Mouse (Mus musculus) ES-E14 (cell line): Measurements from ENCODE around the gene Appl2. TPM values are rescaled to one million over a fixed set of nuclear protein-coding genes. Genes with fewer than 3 reads are reported as not detected.

ENCODE experiments used
- DNase-seq: peaks from one replicate; pipeline ENCODE4 v3.0.0-alpha.2; 2013; ENCODE audit warnings: low read depth, low spot score
- H3K27ac ChIP-seq: 2 replicates; pipeline ENCODE4 v1.5.1; 2012; ENCODE audit warnings: low read depth, mild to moderate bottlenecking, low read length, moderate library complexity, mixed read lengths; ENCODE audit not compliant: poor library complexity, insufficient read depth, severe bottlenecking
- H3K36me3 ChIP-seq: 2 replicates; pipeline ENCODE4 v1.6.1; 2012; ENCODE audit warnings: mild to moderate bottlenecking, low read length, moderate library complexity, mixed read lengths; ENCODE audit not compliant: control insufficient read depth, poor library complexity, insufficient read depth, severe bottlenecking
- H3K4me1 ChIP-seq, 2 experiments: fragments of 150-350 bp in 1 of 2; sonication (generic) in 1 of 2; 2 replicates each; pipeline ENCODE4 v1.6.1; 2012; ENCODE audit warnings: low read length in 2 of 2, mild to moderate bottlenecking in 1 of 2, mixed read lengths in 1 of 2; ENCODE audit not compliant: control insufficient read depth in 2 of 2, insufficient read depth in 2 of 2, poor library complexity in 1 of 2
- H3K4me3 ChIP-seq, 2 experiments: fragments of 150-350 bp in 1 of 2; sonication (generic) in 1 of 2; 2 replicates each; pipeline ENCODE4 v1.5.1; 2012; ENCODE audit warnings: low read length in 2 of 2, low read depth in 1 of 2, mild to moderate bottlenecking in 1 of 2, mixed read lengths in 1 of 2; ENCODE audit not compliant: insufficient read depth in 1 of 2, poor library complexity in 1 of 2, severe bottlenecking in 1 of 2
- H3K9ac ChIP-seq: 2 replicates; pipeline ENCODE4 v1.6.1; 2012; ENCODE audit warnings: low read depth, mild to moderate bottlenecking, low read length, mixed read lengths; ENCODE audit not compliant: poor library complexity, insufficient read depth, severe bottlenecking
- H3K9me3 ChIP-seq: fragments of 150-350 bp; sonication (generic); 2 replicates; pipeline ENCODE4 v1.6.1; 2012; ENCODE audit warnings: low read depth, mild to moderate bottlenecking, low read length; ENCODE audit not compliant: control insufficient read depth, insufficient read depth
- CHD2 ChIP-seq: IDR thresholded peaks from 2 replicates; pipeline ENCODE4 v1.6.1; 2014; ENCODE audit warnings: mild to moderate bottlenecking, low read depth, low read length, inconsistent platforms
- HCFC1 ChIP-seq: IDR thresholded peaks from 2 replicates; pipeline ENCODE4 v1.6.1; 2012; ENCODE audit warnings: low read length, inconsistent platforms, borderline replicate concordance; ENCODE audit not compliant: insufficient read depth
- MAFK ChIP-seq: IDR thresholded peaks from 2 replicates; pipeline ENCODE4 v1.6.1; 2014; ENCODE audit warnings: mild to moderate bottlenecking, low read depth, low read length, inconsistent platforms; ENCODE audit not compliant: insufficient read depth
- ZC3H11A ChIP-seq: IDR thresholded peaks from 2 replicates; pipeline ENCODE4 v1.6.1; 2012; ENCODE audit warnings: low read depth, mild to moderate bottlenecking, inconsistent platforms, low read length, borderline replicate concordance
- ZNF384 ChIP-seq: IDR thresholded peaks from 2 replicates; pipeline ENCODE4 v1.6.1; 2012; ENCODE audit warnings: low read depth, low read length, inconsistent platforms
- in situ Hi-C, 2 experiments: fragments of 600-800 bp; cut with MboI; formaldehyde crosslinking; loops; one replicate each; pipeline ENCODE4 v1.15.1; 2025; ENCODE audit warnings: low sequenced_read_pairs in 2 of 2, inconsistent platforms in 1 of 2; ENCODE audit not compliant: unreplicated experiment in 2 of 2
- total RNA-seq: library from RNA; depleted of rRNA; stranded (reverse); fragments of 300-350 nt; gene quantifications from 2 replicates; pipeline ENCODE4 v1.2.3, GENCODE M21; 2012

Appl2 gene
- total RNA-seq, 1 experiment = 13.9 TPM

DNA sequence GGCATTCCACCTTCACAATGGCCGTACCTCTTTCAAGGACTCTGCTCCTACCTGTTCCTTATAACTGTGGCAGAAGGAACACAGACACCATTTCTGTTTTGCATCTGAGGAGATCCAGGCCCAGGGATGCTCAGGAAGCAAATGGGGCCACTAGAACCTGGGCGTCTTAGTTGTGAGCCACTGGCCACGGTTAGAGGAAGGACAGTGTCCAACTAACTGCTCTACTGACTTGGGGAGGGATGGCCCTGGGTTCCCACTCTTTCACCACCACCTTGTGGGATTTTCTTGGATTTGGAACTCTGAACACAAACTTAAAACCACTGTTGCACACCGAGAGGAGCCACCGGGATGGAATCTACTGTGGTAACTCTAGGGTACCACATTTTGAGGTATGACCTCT, 36.7 kb downstream of the Appl2 start:
- no peak overlapping the region for H3K4me3 ChIP-seq
- H3K4me1 ChIP-seq = no peaks in the 10 kb centered on the region
- no peak for DNase-seq
- in situ Hi-C loops = no loop called here
- no peak overlapping the region for H3K9ac ChIP-seq
- TF ChIP-seq HCFC1 (no peak), ZC3H11A (no peak), ZNF384 (no peak), MAFK (no peak), CHD2 (no peak)
- H3K27ac ChIP-seq = no peak overlapping the region
- H3K36me3 ChIP-seq = peaks cover 7% of the 10 kb centered on the region; the same call in 1 of the 2 replicates
- no peaks in the 10 kb centered on the region for H3K9me3 ChIP-seq

- no peak for TF ChIP-seq ZNF384
- Histone ChIP-seq H3K4me1 (no peaks in the 10 kb centered on the region), H3K36me3 (peaks cover 7% of the 10 kb centered on the region; the same call in 1 of the 2 replicates), H3K4me3 (no peak overlapping the region), H3K27ac (no peak overlapping the region), H3K9ac (no peak overlapping the region), H3K9me3 (no peaks in the 10 kb centered on the region)
- no peak for DNase-seq
- in situ Hi-C loops = no loop called here
These were observed 38.0 kb downstream of the Appl2 start for GRCm38 (mm10) chr10:83610518-83610917.

DNA sequence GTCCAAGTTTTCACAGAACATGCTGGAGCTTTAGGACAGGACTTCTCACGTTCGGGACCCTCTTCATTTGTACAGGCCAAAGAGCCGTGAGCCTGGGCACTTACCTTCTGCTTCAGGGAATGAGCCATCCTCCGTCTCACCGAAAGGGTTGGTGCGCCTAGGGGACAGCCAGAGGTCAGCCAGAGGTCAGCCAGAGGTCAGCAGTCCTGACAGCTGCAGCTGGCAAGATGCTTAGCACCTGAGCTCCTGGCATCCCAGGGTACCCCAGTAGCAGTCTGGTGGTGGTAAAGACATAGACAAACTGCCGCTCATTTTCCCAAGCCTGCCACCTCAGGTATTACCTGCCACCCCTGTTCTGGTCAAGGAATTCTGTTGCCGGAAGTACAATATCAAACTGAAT, 39.9 kb downstream of the Appl2 start:
- Histone ChIP-seq H3K9ac (no peak overlapping the region), H3K4me3 (no peak overlapping the region), H3K9me3 (no peaks in the 10 kb centered on the region), H3K27ac (no peak overlapping the region), H3K4me1 (no peaks in the 10 kb centered on the region), H3K36me3 (peaks cover 16% of the 10 kb centered on the region; the same call in 1 of the 2 replicates)
- TF ChIP-seq HCFC1 (no peak), ZC3H11A (no peak), CHD2 (no peak), ZNF384 (no peak), MAFK (no peak)
- in situ Hi-C loops = no loop called here
- no peak for DNase-seq

DNA sequence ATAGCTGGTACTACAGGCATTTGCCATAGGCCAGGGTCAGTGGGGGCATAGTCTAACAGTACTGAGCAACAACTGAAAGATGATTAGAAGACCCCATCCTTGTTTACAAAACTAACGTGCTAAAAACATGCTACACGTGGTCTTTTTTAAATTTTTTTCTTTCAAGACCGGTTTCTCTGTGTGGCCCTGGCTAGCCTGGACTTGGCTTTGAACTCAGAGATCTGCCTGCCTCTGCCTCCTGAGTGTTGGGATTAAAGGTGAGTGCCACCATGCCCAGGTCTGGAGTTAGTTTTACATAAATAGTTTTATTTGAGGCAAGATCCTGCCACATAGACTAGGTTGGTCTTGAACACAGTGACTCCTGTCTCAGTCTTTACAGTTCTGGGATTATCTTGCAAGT, 41.4 kb downstream of the Appl2 start:
- Histone ChIP-seq H3K9me3 (no peaks in the 10 kb centered on the region), H3K4me1 (no peaks in the 10 kb centered on the region), H3K9ac (no peak overlapping the region), H3K4me3 (no peak overlapping the region), H3K36me3 (peaks cover 16% of the 10 kb centered on the region), H3K27ac (no peak overlapping the region)
- DNase-seq = no peak
- in situ Hi-C loops = no loop called here
- TF ChIP-seq CHD2 = no peak

DNA sequence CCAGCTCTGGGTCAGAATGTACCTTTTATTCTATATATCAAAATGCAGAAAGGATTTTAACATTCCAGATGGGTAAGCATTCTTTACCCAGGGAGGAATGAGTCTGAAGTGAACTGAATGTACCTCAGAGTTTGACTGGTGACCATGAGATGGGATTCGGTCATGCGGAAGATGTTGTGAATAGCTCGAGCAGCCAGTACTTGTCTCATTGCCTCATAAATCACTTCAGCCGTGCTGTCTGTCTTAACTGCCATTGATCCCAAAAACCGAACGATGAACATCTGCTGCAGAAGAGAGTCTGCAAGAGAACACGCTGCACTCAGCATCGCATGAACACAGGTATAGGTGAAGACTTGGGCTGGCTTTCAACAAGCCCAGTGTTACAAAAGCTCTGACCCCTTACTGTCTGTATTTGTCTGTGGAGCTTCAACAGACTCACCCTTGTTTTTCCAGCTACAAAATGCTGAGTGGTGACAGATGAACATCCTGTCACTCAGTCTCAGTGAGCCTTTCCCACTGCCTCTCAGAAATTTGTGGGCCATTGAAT, 42.8 kb downstream of the Appl2 start:
- Histone ChIP-seq H3K36me3 (peaks cover 22% of the 10 kb centered on the region), H3K27ac (no peak overlapping the region)
- in situ Hi-C loops = no loop called here

More for the DNA sequence above, 42.8 kb downstream of the Appl2 start:
- Histone ChIP-seq H3K9ac (no peak overlapping the region), H3K9me3 (no peaks in the 10 kb centered on the region), H3K4me3 (no peak overlapping the region), H3K4me1 (no peaks in the 10 kb centered on the region)
- no peak for DNase-seq
- TF ChIP-seq HCFC1 (no peak), CHD2 (no peak), ZC3H11A (no peak), ZNF384 (no peak), MAFK (no peak)
